Mouse (Mus musculus): Measurements from ENCODE around the gene Trmt1l.

GRCm38 (mm10) chr1:151493826-151494225 is 65.5 kb downstream of the Trmt1l start:
- TF ChIP-seq CTCF (IDR thresholded peaks at IDR 0.05; ENCODE audit: low read depth) (no peak), EP300 (optimal IDR thresholded peaks at IDR 0.05) (no peak)

Measured in stomach, postnatal 0 days (tissue).